Comparison of ENCODE assay signal across 21 mouse cellular contexts in genomic region chr2:45588248-45588647, GRCm38 (mm10).
DNase-seq lines count a peak whose midpoint lies in the region; ATAC-seq lines count a peak whose summit lies in the region.
"Had no signal": no experiment of that assay in that cellular context is flagged by ENCODE, and none has a peak within 500 bp of the region (broad histone marks: within the 10 kb centered on the region; RNA-seq: fewer than 3 reads in every experiment).

No protein-coding gene starts in this region.

- no peak overlapping the region for H3K4me3 ChIP-seq in neural tube, embryonic 12.5 days
- H3K4me3 ChIP-seq in neural tube, embryonic 15.5 days (replicated peaks) = no peak overlapping the region
- no peak overlapping the region for H3K4me3 ChIP-seq in neural tube, embryonic 13.5 days
- H3K4me3 ChIP-seq in neural tube, embryonic 14.5 days (ENCODE audit: low read depth, low read length) = no peak overlapping the region
- H3K4me3 ChIP-seq in intestine, embryonic 15.5 days (replicated peaks) = no peak overlapping the region

- H3K4me1 ChIP-seq in neural tube, embryonic 12.5 days = no peaks in the 10 kb centered on the region
- peaks cover 8% of the 10 kb centered on the region; the same call in 1 of the 2 replicates for H3K4me1 ChIP-seq in neural tube, embryonic 15.5 days
- H3K4me1 ChIP-seq in neural tube, embryonic 13.5 days (replicated peaks) = peaks cover 14% of the 10 kb centered on the region
- peaks cover 3% of the 10 kb centered on the region; the same call in 1 of the 2 replicates for H3K4me1 ChIP-seq in neural tube, embryonic 14.5 days (ENCODE audit: control insufficient read depth, insufficient read depth, low read length)
- H3K4me1 ChIP-seq in intestine, embryonic 15.5 days (replicated peaks) = no peaks in the 10 kb centered on the region

- no peak overlapping the region for H3K4me2 ChIP-seq in neural tube, embryonic 12.5 days (replicated peaks)
- H3K4me2 ChIP-seq in neural tube, embryonic 15.5 days = no peak overlapping the region
- no peak overlapping the region for H3K4me2 ChIP-seq in neural tube, embryonic 13.5 days
- H3K4me2 ChIP-seq in neural tube, embryonic 14.5 days (ENCODE audit: low read depth, low read length) = no peak overlapping the region
- H3K4me2 ChIP-seq in intestine, embryonic 15.5 days (replicated peaks) = no peak overlapping the region

- 64% methylated on average over 2 of the region's 2 CpGs for WGBS in neural tube, embryonic 12.5 days
- 37% methylated on average over 2 of the region's 2 CpGs for WGBS in neural tube, embryonic 15.5 days
- WGBS in neural tube, embryonic 13.5 days = 44% methylated on average over 2 of the region's 2 CpGs
- 44% methylated on average over 2 of the region's 2 CpGs for WGBS in neural tube, embryonic 14.5 days
- WGBS in intestine, embryonic 15.5 days = 93% methylated on average over 2 of the region's 2 CpGs

- H3K36me3 ChIP-seq in neural tube, embryonic 12.5 days = no peaks in the 10 kb centered on the region
- no peaks in the 10 kb centered on the region for H3K36me3 ChIP-seq in neural tube, embryonic 15.5 days
- no peaks in the 10 kb centered on the region for H3K36me3 ChIP-seq in neural tube, embryonic 13.5 days
- H3K36me3 ChIP-seq in neural tube, embryonic 14.5 days (ENCODE audit: control insufficient read depth, insufficient read depth, low read length) = no peaks in the 10 kb centered on the region
- H3K36me3 ChIP-seq in intestine, embryonic 15.5 days = no peaks in the 10 kb centered on the region
- H3K36me3 ChIP-seq: G1E had no signal

- H3K9ac ChIP-seq in neural tube, embryonic 12.5 days = no peak overlapping the region
- no peak overlapping the region for H3K9ac ChIP-seq in neural tube, embryonic 15.5 days (replicated peaks)
- H3K9ac ChIP-seq in neural tube, embryonic 13.5 days = no peak overlapping the region
- no peak overlapping the region for H3K9ac ChIP-seq in neural tube, embryonic 14.5 days (replicated peaks; ENCODE audit: low read depth, low read length)
- no peak overlapping the region for H3K9ac ChIP-seq in intestine, embryonic 15.5 days

- H3K27me3 ChIP-seq in neural tube, embryonic 12.5 days (replicated peaks) = no peaks in the 10 kb centered on the region
- no peaks in the 10 kb centered on the region for H3K27me3 ChIP-seq in neural tube, embryonic 15.5 days (replicated peaks)
- H3K27me3 ChIP-seq in neural tube, embryonic 13.5 days = no peaks in the 10 kb centered on the region
- H3K27me3 ChIP-seq in neural tube, embryonic 14.5 days (ENCODE audit: control insufficient read depth, insufficient read depth, low read length) = no peaks in the 10 kb centered on the region
- H3K27me3 ChIP-seq in intestine, embryonic 15.5 days (replicated peaks) = no peaks in the 10 kb centered on the region
- H3K27me3 ChIP-seq: CH12.LX, Patski had no signal

- H3K9me3 ChIP-seq in neural tube, embryonic 12.5 days = no peaks in the 10 kb centered on the region
- no peaks in the 10 kb centered on the region for H3K9me3 ChIP-seq in neural tube, embryonic 15.5 days (replicated peaks)
- H3K9me3 ChIP-seq in neural tube, embryonic 13.5 days = no peaks in the 10 kb centered on the region
- no peaks in the 10 kb centered on the region for H3K9me3 ChIP-seq in neural tube, embryonic 14.5 days (ENCODE audit: control insufficient read depth, low read length)
- no peaks in the 10 kb centered on the region for H3K9me3 ChIP-seq in intestine, embryonic 15.5 days
- H3K9me3 ChIP-seq: G1E had no signal

- ATAC-seq in neural tube, embryonic 12.5 days (ENCODE audit: low FRiP score, low read depth) = peak; percentile 48; the same call in 1 of the 2 replicates
- no peak for ATAC-seq in neural tube, embryonic 15.5 days (ENCODE audit: low FRiP score)
- peak; percentile 85 for ATAC-seq in neural tube, embryonic 13.5 days (ENCODE audit: low read depth)
- ATAC-seq in neural tube, embryonic 14.5 days (ENCODE audit: low read depth) = peak; percentile 83
- ATAC-seq in intestine, embryonic 15.5 days = no peak
- ATAC-seq: activated CD4-positive, CD25-positive, alpha-beta regulatory T cell, adult 4 months; CD4-positive, CD25-positive, alpha-beta regulatory T cell, adult 4 months; Patski had no signal

- H3K27ac ChIP-seq in neural tube, embryonic 12.5 days = no peak overlapping the region
- H3K27ac ChIP-seq in neural tube, embryonic 15.5 days (replicated peaks) = no peak overlapping the region
- H3K27ac ChIP-seq in neural tube, embryonic 13.5 days (replicated peaks) = no peak overlapping the region
- H3K27ac ChIP-seq in neural tube, embryonic 14.5 days (ENCODE audit: low read depth, low read length) = no peak overlapping the region
- H3K27ac ChIP-seq in intestine, embryonic 15.5 days = no peak overlapping the region

- no peak for DNase-seq in neural tube, embryonic 10.5 days (ENCODE audit: extremely low spot score, low spot score)
- DNase-seq: adrenal gland, adult 2 months; adrenal gland, adult 8-10 months; adrenal gland, postnatal 10 days; adrenal gland, postnatal 14 days; adrenal gland, postnatal 25 days; adrenal gland, postnatal 36 days; B cell, adult 2 months; cerebellum, adult 11 months; cerebellum, adult 11-12 months; cerebellum, adult 18-20 months had no signal

Comparison
In these comparisons a context has a peak if more than half of its experiments do, and no peak if none do; other contexts are left out.
1. ATAC-seq: peak in neural tube, embryonic 12.5 days (single experiment), neural tube, embryonic 13.5 days (single experiment) and neural tube, embryonic 14.5 days (single experiment); none in neural tube, embryonic 15.5 days (single experiment) and intestine, embryonic 15.5 days (single experiment).